Mouse (Mus musculus) cerebellum, adult 9-10 months (tissue): ENCODE results near the gene Mettl9.

Experiments
- DNase-seq: peaks from one replicate; pipeline ENCODE4 v3.0.0; 2022

Gene Mettl9

DNA sequence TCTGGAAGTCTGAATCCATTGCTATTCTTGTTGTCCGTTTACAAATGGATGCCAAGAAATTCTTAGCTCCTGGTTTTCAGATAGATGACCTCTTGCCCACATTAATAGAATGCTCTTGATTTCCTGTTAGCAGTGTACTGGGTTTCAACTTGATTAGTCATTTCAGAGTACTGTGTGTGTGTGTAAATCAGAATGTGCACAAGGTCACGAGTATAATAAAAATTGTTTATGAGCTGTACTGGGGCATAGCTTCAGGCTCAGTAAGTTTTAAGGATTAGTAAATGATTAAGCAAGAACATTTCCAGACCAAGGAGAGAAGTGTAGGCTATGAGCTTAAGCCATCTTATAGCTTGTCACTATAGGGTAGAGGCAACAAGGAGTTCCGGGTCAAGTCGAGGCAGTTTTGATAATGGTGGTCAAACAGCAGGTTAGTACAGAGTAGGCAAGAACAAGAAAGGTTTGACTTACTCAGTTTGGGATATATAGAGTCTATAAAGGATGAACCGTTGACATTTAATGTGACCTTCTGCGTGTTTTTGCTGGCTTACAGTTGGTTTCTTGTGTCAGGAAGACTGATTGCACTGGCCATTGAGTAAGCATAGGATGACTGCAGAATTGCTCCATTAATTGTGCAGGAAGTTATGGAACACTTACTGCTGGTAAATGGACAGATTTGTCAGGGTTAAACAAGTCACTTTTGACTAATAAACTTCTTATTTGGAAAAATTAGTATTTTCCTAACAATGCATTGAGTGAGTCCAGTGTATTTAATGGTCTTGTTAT is 11.6 kb downstream of the Mettl9 start:
- no peak for DNase-seq

DNA sequence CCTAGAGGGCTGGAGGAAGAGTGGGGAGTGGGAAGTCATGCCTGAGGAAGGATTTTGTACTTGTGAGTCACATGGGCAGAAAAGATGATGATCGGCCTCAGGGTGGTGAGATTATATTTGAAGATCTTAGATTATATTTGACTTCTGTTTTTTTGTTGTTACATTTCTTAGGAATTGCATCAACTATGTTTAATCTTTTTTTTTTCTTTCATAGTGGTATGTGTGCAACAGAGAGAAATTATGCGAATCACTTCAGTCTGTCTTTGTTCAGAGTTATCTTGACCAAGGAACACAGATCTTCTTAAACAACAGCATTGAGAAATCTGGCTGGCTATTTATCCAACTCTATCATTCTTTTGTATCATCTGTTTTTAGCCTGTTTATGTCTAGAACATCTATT is 13.4 kb downstream of the Mettl9 start:
- DNase-seq = no peak

DNA sequence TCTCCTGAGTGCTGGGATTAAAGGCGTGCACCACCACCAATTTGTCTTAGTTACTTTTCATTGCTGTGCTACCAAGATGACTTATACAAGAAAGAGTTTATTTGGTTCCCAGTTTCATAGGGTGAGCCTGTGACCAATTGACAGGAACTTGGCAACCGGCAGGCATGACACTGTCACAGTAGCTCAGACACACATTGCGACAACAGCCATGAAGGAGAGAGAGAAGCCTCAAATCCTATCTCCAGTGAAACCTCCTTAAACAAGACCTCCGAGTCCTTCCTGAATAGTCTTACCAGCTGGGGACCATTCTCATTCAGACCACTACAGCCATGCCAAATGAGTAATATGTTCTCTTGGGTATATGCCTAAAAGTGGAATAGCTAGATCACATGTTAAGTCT is 18.8 kb downstream of the Mettl9 start:
- DNase-seq = no peak

DNA sequence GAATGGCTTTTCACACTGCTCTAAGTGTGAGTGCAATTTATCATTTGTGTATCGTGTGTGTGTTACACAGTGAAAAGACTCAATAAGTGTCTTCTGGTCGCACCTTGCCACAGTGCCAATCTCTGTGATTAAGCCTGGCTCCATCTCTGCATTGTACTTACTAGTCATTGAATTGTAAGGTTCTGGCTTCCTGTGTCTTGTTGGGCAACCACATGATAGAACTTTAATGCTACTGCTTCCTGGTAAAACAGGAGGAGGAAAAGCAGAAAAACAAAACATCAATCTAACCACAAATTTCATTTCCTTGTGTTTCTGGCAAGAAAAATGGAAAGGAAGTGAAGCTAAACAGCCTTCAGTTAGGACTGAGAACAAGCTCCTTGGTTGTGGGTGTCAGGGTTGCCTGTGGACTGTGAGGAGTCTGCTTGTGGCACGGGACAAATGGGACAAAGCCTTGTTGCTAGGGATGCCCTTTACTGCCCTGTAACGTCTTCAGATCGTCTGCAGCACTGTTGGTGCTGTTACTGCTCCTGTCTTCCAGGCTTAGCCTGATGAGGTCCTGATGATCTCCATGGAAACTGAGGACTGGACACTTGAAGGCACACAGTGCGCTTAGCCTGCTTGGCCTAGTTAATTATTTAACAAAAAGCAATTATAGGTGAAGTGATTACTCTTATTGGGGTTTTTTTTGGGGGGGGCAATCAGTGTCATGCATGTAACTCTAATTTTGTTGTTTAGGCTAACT is 25.4 kb downstream of the Mettl9 start:
- no peak for DNase-seq

DNA sequence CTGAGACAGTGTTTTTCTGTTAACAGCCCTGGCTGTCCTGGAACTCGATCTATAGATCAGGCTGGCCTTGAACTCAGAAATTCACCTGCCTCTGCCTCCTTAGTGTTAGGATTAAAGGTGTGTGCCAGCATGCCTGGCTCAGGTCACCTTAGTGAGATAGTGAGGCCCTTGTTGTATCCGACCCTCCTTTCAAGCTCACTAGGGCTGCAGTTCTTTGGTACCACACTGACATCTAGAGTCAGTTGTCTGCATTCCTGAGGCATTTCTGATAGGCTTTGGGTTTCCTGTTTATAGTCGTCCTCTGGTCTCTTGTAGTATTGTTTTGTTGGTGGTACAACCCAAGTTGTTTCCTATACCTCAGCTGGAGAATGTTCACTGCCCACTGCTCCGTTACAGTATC is 30.1 kb downstream of the Mettl9 start:
- DNase-seq = peak; percentile 16

DNA sequence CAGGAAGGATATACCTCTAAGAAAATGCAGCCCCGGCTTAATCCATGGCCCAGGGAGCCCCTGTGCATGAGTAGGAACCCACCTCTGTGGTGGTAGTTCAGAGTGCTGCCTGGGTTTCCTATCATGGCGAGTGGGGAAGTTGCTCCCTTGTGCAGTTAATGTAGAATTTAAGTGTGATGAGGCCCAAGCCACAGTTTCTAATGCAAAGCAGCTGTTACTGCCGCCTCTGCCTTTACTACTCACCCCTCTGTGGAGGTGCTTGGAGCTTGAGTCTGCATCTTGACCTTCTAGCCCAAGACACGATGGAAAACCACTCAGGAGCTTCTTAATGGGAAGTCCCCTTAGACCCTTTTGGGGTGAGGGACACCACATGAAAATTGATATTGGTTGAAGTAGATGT is 37.0 kb downstream of the Mettl9 start:
- no peak for DNase-seq

DNA sequence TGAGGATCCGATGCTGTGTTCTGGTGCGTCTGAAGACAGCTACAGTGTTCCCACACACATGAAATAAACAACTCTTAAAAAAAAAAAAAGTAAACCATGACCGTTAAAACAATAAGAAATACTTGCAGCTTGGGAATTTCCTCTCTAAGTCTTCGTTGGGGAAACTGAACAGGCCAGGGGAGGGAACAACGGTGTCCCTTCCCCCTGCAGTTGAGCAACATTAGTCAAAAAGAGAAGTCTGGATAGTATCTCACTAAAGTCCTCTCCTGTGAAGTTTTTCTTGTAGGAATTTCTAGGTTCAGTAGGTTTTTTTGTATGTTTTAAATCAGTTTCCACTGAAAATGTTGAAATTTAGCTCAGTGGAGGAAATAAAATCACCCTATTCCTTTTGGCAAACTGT is 38.3 kb downstream of the Mettl9 start:
- no peak for DNase-seq

DNA sequence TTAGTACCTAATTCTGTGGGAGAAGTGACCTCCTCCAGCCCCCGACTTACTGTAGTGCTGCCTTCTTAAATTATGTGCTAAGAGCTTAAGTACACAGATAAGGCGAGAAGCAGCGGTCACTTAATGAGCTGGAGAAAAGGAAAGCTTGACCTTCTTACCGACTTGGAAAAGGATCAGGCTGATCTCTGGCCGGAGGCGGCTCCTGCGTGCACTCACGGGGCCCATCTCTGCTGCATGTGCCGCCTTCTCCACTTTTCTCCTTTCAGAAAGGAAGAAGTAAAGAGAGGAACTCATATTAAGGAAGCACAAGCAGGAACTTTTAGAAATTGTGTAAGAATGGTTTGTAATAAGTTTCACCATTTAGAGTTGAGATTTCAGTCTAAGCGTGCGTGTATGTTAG is 40.0 kb downstream of the Mettl9 start, which contains the start of gene Igsf6:
Gene Igsf6, minus strand, starts transcription at position 292 of the 400 bp plus-strand sequence.
- DNase-seq = no peak

DNA sequence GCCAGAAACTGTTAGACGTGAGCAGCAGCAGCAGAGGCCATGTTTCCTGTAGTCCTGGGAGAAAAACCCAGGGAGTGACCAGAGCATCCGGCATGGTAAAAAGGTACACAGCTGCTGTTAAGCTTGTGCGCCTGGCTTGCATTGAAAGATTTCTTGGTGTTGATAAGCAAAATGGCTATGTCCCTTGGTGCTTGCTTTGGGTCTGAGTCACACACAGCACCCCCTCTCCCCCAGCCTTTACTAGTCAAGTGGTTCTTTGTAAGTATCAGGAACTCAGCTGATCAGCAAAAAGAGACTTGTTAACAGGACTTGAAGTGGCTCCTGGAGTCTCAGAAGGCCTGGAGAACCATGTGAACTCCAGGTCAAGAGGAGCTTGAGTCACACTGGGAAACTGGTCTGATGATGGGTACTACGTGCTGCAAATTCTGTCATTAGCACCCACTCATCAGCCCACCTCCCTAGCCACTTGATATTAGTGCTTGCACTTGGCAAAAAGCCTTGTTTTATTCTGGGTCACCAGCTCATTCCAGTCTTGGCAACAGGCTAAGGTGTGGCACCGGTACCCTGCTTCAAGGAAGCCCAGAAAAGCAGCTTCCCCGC is 40.7 kb downstream of the Mettl9 start:
- peak; percentile 14 for DNase-seq

DNA sequence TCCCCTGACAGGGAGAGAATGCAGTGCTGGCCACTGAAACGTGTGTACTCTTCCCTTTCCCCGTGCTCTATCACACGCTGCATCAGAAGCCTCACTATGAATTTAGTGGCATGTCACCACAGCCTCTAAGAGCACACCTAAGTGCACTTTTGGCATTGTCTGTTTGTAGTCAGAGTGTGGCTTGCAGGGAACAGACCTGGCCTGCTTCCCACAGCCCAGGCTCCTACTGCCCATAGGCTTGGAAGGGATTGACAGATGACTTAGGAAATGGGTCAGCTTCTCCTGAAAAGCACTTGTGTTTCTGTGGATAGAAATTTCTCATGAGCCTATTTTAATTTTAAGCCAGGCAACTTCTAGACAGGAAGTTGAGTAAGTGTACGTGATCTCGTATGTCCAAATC is 41.2 kb downstream of the Mettl9 start:
- DNase-seq = peak; percentile 45

DNA sequence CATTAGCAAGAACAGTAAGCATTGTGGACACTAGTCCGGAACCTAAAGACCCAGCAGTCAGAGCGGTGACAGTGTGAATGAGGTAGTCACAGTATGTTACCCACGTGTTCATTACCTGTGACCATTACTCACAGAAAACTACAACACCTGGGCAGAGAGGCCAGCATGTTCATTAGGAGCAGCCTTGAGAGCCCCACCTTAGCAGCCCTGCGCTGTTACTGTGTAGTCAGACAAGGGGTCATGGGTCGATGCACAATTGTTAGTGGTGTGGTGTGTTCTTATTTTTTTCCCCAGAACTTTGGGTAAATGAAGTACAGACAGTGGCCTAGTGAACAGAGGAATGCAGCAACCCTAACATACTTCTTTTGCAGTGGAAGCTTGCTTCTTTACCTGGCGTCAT is 43.1 kb downstream of the Mettl9 start:
- no peak for DNase-seq

DNA sequence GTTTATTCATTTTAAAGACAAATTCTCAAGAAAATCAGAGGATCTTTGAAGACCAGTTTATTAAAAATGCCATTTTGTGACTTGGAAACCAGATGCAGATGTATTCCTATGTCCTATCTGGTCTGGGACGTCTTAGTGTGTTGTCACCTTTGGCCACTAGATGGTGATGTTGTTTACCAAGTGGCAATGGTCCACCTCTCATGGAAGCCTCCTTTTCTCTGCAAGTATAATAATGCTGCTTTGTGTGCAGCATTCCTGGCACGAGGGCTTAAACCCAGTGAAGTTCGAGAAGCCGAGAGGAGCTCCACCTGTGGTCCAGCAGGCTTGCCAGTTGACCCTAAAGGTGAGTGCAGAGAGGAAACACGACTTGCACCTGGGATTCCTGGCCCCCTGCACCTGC is 43.6 kb downstream of the Mettl9 start:
- peak; percentile 73 for DNase-seq

DNA sequence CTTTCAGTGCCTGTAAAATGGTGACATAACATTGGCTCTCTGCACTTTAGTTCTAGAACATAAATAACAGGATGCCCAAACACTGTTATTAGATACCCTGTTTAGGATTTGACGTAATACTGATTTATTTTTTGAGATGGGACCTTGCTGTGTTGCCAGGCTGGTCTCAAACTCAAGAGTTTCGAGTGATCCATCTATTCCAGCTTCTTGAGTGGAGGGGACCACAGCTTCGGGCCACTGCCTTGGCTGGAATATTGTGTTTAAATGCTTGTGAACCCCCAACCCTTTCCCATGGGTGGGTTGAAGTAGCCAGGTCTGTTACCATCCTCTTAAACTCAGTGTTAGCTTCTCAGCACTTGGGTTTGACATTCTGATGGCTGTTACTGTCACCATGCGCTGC is 47.1 kb downstream of the Mettl9 start, which contains the start of gene Otoa:
Gene Otoa, plus strand, starts transcription at position 301 of the 400 bp plus-strand sequence.
- no peak for DNase-seq

DNA sequence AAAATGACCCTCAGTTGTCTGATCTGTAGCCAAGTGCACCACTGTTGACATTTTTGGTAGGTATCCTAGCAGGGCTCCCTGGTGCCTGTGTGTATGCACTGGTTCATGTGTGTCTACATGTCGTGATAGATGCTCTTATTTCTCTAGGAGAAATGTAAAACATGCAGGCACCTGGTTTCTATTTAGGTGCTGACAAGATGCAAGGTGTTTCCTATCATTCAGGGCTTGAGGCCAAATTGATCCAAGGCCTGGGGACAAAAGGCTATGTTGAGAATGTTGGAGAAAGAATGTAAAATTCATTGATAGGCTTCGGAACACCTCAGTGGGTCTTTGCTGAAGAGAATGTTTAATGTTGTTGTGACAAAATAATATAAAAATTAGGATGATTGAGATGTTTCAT is 47.6 kb downstream of the Mettl9 start:
- DNase-seq = no peak

DNA sequence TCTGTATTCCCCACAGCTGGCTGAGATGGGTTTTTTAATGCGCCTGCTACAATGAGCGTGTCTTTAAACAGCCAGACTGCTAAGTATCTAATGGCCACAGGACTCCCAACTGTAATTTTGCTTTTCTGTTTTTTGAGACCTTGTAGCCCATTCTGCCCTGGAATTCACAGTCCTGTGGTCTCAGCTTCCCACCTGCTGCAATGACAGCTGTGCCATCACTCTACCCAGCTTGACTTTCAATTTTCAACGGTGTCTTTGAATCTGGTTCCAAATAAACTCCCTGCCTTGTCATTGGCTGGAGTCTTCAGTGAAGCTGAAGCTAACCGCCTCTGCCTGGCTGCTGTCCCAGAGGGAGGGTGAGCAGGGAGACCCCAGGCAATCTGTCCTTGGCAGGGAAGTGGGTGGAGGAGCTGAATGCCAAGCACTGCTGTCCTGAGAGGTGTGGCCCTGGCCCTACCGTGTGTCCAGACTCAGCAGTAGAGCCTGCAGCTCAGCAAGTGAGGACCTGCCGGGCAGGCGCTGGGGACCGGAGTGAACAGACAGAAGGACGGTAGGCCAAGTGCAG is 48.8 kb downstream of the Mettl9 start:
- DNase-seq = no peak

DNA sequence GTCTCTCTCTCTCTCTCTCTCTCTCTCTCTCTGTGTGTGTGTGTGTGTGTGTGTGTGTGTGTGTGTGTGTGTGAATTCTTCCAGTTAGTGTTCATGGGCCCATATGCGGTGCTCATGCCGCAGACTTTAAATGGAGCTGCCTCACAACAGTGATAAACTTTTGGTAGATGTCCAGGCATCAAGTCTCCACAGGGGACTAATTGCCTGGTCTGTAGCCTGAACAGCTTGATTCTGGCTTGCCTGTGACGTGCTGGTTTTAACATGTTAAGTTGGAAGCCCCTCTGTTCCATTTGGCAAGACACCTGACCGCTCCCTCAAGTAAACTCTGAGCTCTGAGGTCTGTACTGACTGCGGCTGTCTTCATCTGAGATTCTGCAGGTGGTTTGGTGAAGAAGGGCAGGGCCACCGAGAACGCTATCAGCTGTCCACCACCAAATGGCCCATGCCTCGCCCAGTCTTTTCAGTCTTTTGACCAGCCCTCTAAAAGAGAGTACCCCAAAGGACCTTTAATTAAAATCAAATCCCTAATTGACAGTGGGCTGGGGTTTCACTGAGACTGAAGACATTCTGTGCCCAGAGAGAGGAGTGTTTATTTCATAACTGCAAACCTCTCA is 50.7 kb downstream of the Mettl9 start:
- DNase-seq = no peak

DNA sequence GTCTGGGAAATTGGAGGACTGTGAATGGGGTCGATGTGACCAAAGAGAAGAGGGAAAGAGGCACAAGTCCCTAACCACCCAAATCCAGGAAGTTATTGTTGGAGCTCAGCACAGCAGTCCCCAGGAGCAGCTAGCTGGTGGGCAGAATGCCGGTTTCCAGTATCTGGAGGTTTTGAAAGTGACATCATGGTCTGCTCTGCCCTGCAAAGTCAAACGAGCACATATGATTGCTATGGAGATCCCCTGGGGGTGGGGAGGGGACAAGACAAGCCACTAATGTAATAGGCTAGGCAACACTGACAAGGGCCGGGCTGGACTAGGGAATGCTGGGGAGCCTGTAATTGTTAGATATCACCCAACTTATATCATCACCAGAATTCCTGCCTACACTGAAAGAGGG is 51.3 kb downstream of the Mettl9 start:
- DNase-seq = no peak

DNA sequence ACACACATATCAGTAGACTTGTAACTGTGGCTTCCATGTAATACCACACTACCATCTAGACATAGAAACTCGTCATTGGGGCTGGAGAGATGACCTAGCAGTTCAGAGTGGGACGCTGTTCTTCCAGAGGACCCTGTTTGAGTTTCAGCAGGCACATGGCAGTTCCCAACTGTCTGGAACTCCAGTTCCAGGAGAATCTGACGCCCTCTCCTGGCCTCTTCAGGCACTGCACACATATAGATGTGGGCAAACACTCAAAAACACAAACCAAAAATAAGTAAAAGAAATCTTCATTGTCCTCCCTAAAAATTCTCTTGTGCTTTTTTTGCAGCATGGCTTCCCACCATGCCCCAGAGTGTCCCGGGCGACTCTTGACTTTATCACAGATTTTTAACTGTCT is 54.5 kb downstream of the Mettl9 start:
- DNase-seq = no peak

DNA sequence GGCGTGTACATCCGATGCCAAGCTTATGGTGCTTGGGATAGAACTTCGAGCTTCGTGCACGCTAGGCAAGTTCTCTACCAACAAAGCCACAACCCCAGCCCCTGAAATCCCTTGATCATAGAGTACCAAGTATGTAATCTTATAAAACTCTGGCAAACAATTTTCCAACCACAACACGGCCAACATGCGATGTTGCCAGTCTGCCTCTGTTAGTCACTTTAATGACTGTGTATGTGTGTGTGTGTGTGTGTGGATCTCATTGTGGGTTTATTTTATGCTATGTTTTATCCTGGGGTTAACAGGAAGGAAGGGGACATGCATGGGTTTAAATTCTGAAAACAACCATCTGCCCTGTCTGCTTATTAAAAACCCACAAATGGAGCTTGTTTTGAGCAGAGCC is 56.5 kb downstream of the Mettl9 start:
- DNase-seq = no peak

DNA sequence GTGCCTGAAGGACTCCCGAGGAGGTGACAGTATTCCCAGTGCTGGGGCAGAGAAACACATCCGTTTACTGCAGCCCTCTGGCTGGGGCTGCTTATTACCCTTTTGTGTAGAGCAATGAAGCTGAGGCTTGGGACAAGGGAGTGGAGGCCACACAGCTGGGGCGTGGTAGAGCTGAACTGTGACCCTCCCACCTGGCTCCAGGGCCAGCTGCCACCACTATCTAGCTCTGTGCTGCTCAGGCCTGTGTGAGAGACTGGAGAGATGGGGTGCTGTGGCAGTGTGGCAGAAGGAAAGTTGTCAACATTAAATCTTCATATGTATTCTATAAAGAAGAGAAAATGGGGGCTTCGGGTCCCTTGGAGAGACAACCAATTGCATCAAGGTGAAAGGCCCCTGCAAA is 58.8 kb downstream of the Mettl9 start:
- DNase-seq = no peak

DNA sequence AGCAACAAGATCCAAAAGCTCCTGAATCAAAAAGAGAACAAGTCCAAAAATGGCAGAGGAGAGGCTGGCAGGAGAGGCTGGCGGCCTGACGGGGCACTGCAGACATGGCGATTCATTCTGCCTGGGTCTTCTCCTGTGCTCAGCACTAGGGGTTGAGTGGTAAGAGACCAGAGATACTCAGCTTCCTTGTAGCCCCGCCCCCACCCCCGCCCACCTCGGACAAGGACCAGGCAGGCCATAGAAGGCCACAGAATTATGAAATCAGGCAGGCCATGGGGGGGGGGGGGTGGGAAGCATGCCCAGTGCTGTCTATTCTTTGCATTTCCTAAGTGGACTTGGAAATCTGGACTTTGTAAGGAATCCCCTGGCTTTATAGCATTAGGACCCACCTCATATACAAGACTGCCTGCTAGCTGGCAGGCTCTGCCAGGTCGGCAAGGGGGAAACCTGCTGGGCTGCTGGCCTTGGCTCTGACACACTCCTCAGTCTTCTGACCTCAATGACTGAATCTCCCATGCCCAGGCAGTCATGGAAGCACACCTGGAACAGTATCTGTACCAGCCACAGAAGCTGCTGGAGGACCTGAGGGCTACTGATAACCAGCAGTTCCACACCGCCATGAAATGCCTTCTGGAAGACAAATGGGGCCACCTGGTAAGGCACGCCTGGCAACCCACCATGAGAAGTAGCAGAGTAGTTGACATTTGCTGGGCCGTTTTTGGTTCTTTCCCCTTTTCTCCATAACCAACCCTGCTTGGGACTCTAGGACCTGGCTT is 64.6 kb downstream of the Mettl9 start:
- no peak for DNase-seq

DNA sequence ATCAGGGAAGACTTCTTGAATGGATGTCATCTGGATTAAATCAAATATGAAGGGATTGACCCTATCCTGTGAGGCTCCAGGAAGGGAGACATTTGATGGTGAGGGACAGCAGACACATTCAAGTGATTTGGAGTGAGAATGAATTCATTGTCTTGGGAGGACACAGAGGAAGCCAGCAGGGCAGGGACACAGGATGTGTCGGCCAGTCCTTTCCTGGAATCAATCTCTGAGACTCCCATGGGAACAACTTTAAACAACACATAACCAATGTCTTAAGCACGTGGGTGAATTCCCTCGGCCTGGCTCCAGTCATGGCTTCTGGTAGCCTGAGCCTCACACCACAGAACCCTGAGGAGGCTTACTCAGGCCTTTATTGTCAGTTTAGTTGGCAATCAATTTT is 73.6 kb downstream of the Mettl9 start:
- no peak for DNase-seq
